Mouse (Mus musculus) cortical plate, adult 2 months (tissue): ENCODE measurements around the gene Cypt1.

ENCODE experiments used
- CTCF ChIP-seq: fragments of 200-500 bp; IDR thresholded peaks from 2 replicates; pipeline ENCODE4 v1.5.1; 2011; ENCODE audit warnings: mild to moderate bottlenecking, control low read depth, low read length; ENCODE audit not compliant: insufficient read depth; ENCODE audit errors: extremely low read depth
- POLR2A ChIP-seq: fragments of 200-500 bp; IDR thresholded peaks from 2 replicates; pipeline ENCODE4 v1.6.1; 2011; ENCODE audit warnings: mild to moderate bottlenecking, low read length, control low read depth; ENCODE audit not compliant: insufficient read depth; ENCODE audit errors: extremely low read depth

- TF ChIP-seq POLR2A (no peak), CTCF (no peak)
These were observed 35.8 kb downstream of the Cypt1 start for GRCm38 (mm10) chrX:16558501-16558900.
